Mouse (Mus musculus): ENCODE results near the gene Ap2s1. TPM values are rescaled to one million over a fixed set of nuclear protein-coding genes. Genes with fewer than 3 reads are reported as not detected.
A peak's percentile ranks its signal among the peaks of the same experiment; 100 is the strongest.
"Not testable (repeated sequence)": the region's sequence is repeated elsewhere in the genome, so short reads cannot be mapped to it uniquely, and the experiment has no call there.

The Ap2s1 gene
- polyA plus RNA-seq, 1 experiment from 2014 or later, result 300 TPM

DNA sequence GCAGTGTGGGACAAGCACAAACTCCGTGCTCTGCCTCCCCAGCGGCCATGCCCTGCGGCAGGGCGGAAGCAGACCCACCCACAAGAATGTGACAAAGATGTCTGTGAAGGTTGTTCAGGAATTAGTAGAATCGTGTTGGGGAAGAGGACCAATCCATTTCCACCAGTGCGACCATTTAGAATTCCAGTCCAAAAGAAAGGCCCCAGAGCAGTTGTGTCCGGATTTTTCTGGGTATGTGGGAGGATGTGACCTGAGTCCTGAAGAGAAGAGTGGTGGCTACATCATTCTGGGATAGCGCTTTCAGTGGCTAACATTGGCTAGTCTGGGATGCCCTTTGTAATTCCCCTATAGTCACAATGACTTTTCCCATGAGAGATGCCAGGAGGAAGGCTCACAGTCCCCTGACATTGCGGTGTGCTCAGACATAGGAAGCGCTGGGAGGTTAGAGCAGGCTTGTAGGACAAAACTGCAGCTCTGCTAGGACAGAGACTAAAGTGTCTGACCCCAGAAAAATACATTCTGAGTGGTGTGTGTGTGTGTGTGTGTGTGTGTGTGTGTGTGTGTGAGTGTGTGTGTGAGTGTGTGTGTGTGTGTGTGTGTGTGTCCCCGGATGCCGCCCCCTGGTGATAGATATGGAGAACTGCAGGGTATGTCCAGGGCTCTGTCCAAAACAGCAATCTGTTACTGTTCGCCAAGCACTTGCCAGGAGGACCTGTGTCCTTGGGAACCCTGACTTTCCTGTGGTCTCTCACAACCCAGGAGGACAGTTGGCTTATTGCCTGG is 25.4 kb upstream of the Ap2s1 start:
- Histone ChIP-seq H3K27ac (ENCODE audit: low read depth, low read length) (no peak overlapping the region), H3K9ac (ENCODE audit: low read depth, low read length) (no peak overlapping the region), H3K27me3 (replicated peaks; ENCODE audit: control insufficient read depth, insufficient read depth, low read length) (0 out of 2 replicates have a peak, but pooled peaks cover 4% of the 10 kb centered on the region), H3K4me3 (ENCODE audit: low read depth, low read length) (no peak overlapping the region), H3K9me3 (ENCODE audit: control insufficient read depth, low read length) (no peaks in the 10 kb centered on the region), H3K36me3 (ENCODE audit: control insufficient read depth, insufficient read depth, low read length) (no peaks in the 10 kb centered on the region), H3K4me1 (replicated peaks; ENCODE audit: control insufficient read depth, insufficient read depth, low read length) (no peaks in the 10 kb centered on the region), H3K4me2 (no peak overlapping the region)
- DNase-seq (ENCODE audit: low spot score) (no peak), ATAC-seq (replicated peaks; ENCODE audit: low FRiP score) (no peak)
- WGBS, result 71% methylated on average over 13 of the region's 13 CpGs

- 33% methylated on average over 8 of the region's 8 CpGs for WGBS
- H3K9me3 ChIP-seq (ENCODE audit: control insufficient read depth, low read length), result not testable (repeated sequence)
Observed at GRCm38 (mm10) chr7:16716456-16717152, 21.6 kb upstream of the Ap2s1 start.

GRCm38 (mm10) chr7:16721629-16722028 is 16.6 kb upstream of the Ap2s1 start, which contains the start of gene Ceacam9:
Gene Ceacam9 (plus strand): TSS chr7:16721929.
- H3K27me3 ChIP-seq (replicated peaks; ENCODE audit: control insufficient read depth, insufficient read depth, low read length), result no peaks in the 10 kb centered on the region; the same call in 1 of the 2 replicates
- H3K27ac ChIP-seq (ENCODE audit: low read depth, low read length), result no peak within 1 kb of the TSS
- H3K4me2 ChIP-seq, result no peak within 1 kb of the TSS
- no peak within 1 kb of the TSS for H3K4me3 ChIP-seq (ENCODE audit: low read depth, low read length)
- H3K9me3 ChIP-seq (ENCODE audit: control insufficient read depth, low read length), result no peaks in the 10 kb centered on the region
- no peaks in the 10 kb centered on the region for H3K4me1 ChIP-seq (replicated peaks; ENCODE audit: control insufficient read depth, insufficient read depth, low read length)
- no peak within 1 kb of the TSS for H3K9ac ChIP-seq (ENCODE audit: low read depth, low read length)
- H3K36me3 ChIP-seq (ENCODE audit: control insufficient read depth, insufficient read depth, low read length), result no peaks in the 10 kb centered on the region
- 74% methylated on average over 2 of the region's 2 CpGs for WGBS
- no peak for ATAC-seq (replicated peaks; ENCODE audit: low FRiP score)
- no peak for DNase-seq (ENCODE audit: low spot score)

More at GRCm38 (mm10) chr7:16716456-16717152, 21.6 kb upstream of the Ap2s1 start:
- H3K36me3 ChIP-seq (ENCODE audit: control insufficient read depth, insufficient read depth, low read length); ATAC-seq (replicated peaks; ENCODE audit: low FRiP score); H3K4me2 ChIP-seq; H3K9ac ChIP-seq (ENCODE audit: low read depth, low read length); H3K27me3 ChIP-seq (replicated peaks; ENCODE audit: control insufficient read depth, insufficient read depth, low read length); H3K27ac ChIP-seq (ENCODE audit: low read depth, low read length); DNase-seq (ENCODE audit: low spot score); H3K4me3 ChIP-seq (ENCODE audit: low read depth, low read length); H3K4me1 ChIP-seq (replicated peaks; ENCODE audit: control insufficient read depth, insufficient read depth, low read length): not testable (repeated sequence)

DNA sequence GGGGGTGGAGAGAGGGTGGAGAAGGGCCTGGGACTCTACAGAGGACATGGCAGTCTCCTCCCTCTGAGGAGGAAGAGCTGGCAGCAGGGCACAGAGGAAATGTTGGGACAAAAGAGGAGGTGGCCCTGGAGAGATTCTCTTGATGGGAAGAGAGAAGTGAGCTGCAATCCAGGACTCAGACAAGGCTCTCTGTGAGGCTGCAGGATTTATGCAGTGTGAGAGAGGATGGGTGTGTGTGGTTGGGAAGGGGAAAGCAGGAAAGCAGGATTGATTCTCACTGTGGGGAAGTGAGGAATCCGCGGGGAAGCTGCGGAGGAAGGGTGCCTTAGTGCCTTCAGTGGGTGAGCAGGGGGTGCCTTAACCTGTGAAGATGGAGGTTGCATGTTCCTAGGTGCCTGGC is 15.7 kb upstream of the Ap2s1 start:
- H3K4me1 ChIP-seq (replicated peaks; ENCODE audit: control insufficient read depth, insufficient read depth, low read length); H3K9me3 ChIP-seq (ENCODE audit: control insufficient read depth, low read length); H3K27ac ChIP-seq (ENCODE audit: low read depth, low read length); ATAC-seq (replicated peaks; ENCODE audit: low FRiP score); H3K9ac ChIP-seq (ENCODE audit: low read depth, low read length); H3K4me3 ChIP-seq (ENCODE audit: low read depth, low read length); DNase-seq (ENCODE audit: low spot score); H3K27me3 ChIP-seq (replicated peaks; ENCODE audit: control insufficient read depth, insufficient read depth, low read length); H3K4me2 ChIP-seq; H3K36me3 ChIP-seq (ENCODE audit: control insufficient read depth, insufficient read depth, low read length): not testable (repeated sequence)
- WGBS, result 63% methylated on average over 3 of the region's 3 CpGs

GRCm38 (mm10) chr7:16728596-16729348 is 9.4 kb upstream of the Ap2s1 start:
- H3K9me3 ChIP-seq (ENCODE audit: control insufficient read depth, low read length), result no peaks in the 10 kb centered on the region
- no peak overlapping the region for H3K9ac ChIP-seq (ENCODE audit: low read depth, low read length)
- ATAC-seq (replicated peaks; ENCODE audit: low FRiP score) (0 out of 2 replicates have a peak, but pooled peaks have one; percentile 36), DNase-seq (ENCODE audit: low spot score) (peak; percentile 73)
- no peaks in the 10 kb centered on the region for H3K36me3 ChIP-seq (ENCODE audit: control insufficient read depth, insufficient read depth, low read length)
- H3K4me3 ChIP-seq (ENCODE audit: low read depth, low read length), result no peak overlapping the region
- no peaks in the 10 kb centered on the region for H3K27me3 ChIP-seq (replicated peaks; ENCODE audit: control insufficient read depth, insufficient read depth, low read length)
- peak overlapping the region; percentile 45 for H3K4me2 ChIP-seq
- H3K27ac ChIP-seq (ENCODE audit: low read depth, low read length), result 0 out of 2 replicates have a peak overlapping the region, but pooled peaks have one; percentile 1
- peaks cover 4% of the 10 kb centered on the region for H3K4me1 ChIP-seq (replicated peaks; ENCODE audit: control insufficient read depth, insufficient read depth, low read length)
- WGBS, result 23% methylated on average over 14 of the region's 14 CpGs

GRCm38 (mm10) chr7:16729563-16729962 is 8.6 kb upstream of the Ap2s1 start:
- not testable (repeated sequence) for H3K9ac ChIP-seq (ENCODE audit: low read depth, low read length); H3K4me3 ChIP-seq (ENCODE audit: low read depth, low read length); H3K36me3 ChIP-seq (ENCODE audit: control insufficient read depth, insufficient read depth, low read length); H3K27me3 ChIP-seq (replicated peaks; ENCODE audit: control insufficient read depth, insufficient read depth, low read length); H3K27ac ChIP-seq (ENCODE audit: low read depth, low read length); H3K4me1 ChIP-seq (replicated peaks; ENCODE audit: control insufficient read depth, insufficient read depth, low read length); H3K9me3 ChIP-seq (ENCODE audit: control insufficient read depth, low read length)
- peak overlapping the region; percentile 45 for H3K4me2 ChIP-seq
- ATAC-seq (replicated peaks; ENCODE audit: low FRiP score) (peak; percentile 21; the same call in 1 of the 2 replicates), DNase-seq (ENCODE audit: low spot score) (peak; percentile 44)
- 2% methylated on average over 7 of the region's 7 CpGs for WGBS

DNA sequence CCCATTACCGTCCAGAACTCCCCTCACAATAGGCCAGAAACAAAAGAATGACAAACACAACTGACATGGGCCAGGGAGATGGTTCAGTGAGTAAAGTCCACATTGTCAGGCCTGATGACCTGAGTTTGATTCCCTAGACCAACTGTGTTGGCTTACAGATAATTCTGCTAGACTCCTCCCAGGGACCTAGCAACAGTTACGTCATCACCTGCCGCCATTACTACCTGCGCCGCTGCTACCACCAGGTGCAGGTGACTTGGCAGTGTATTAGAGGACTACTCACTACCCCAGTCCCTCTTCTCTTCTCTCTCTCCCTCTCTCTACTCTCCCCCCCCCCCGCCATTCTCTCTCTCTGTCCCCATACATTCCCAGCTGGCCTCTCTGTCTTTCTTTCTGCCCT is 7.4 kb upstream of the Ap2s1 start:
- WGBS, result 96% methylated on average over 5 of the region's 6 CpGs
- Histone ChIP-seq H3K9me3 (ENCODE audit: control insufficient read depth, low read length) (no peaks in the 10 kb centered on the region), H3K4me2 (no peak overlapping the region), H3K4me1 (replicated peaks; ENCODE audit: control insufficient read depth, insufficient read depth, low read length) (peaks cover 4% of the 10 kb centered on the region), H3K27ac (ENCODE audit: low read depth, low read length) (no peak overlapping the region), H3K27me3 (replicated peaks; ENCODE audit: control insufficient read depth, insufficient read depth, low read length) (no peaks in the 10 kb centered on the region), H3K4me3 (ENCODE audit: low read depth, low read length) (no peak overlapping the region), H3K9ac (ENCODE audit: low read depth, low read length) (no peak overlapping the region), H3K36me3 (ENCODE audit: control insufficient read depth, insufficient read depth, low read length) (no peaks in the 10 kb centered on the region)
- DNase-seq (ENCODE audit: low spot score) (no peak), ATAC-seq (replicated peaks; ENCODE audit: low FRiP score) (no peak)

- H3K4me3 ChIP-seq (ENCODE audit: low read depth, low read length), result no peak overlapping the region
- no peaks in the 10 kb centered on the region for H3K9me3 ChIP-seq (ENCODE audit: control insufficient read depth, low read length)
- H3K27ac ChIP-seq (ENCODE audit: low read depth, low read length), result no peak overlapping the region
- no peaks in the 10 kb centered on the region for H3K36me3 ChIP-seq (ENCODE audit: control insufficient read depth, insufficient read depth, low read length)
- DNase-seq (ENCODE audit: low spot score), result no peak
- H3K4me1 ChIP-seq (replicated peaks; ENCODE audit: control insufficient read depth, insufficient read depth, low read length), result peaks cover 4% of the 10 kb centered on the region
- WGBS, result 68% methylated on average over 7 of the region's 7 CpGs
- H3K4me2 ChIP-seq, result no peak overlapping the region
- H3K9ac ChIP-seq (ENCODE audit: low read depth, low read length), result no peak overlapping the region
- no peak for ATAC-seq (replicated peaks; ENCODE audit: low FRiP score)
- H3K27me3 ChIP-seq (replicated peaks; ENCODE audit: control insufficient read depth, insufficient read depth, low read length), result no peaks in the 10 kb centered on the region
Observed at GRCm38 (mm10) chr7:16731893-16732422, 6.3 kb upstream of the Ap2s1 start.
